Mouse (Mus musculus): Measurements from ENCODE around the gene Ephb1.

DNA sequence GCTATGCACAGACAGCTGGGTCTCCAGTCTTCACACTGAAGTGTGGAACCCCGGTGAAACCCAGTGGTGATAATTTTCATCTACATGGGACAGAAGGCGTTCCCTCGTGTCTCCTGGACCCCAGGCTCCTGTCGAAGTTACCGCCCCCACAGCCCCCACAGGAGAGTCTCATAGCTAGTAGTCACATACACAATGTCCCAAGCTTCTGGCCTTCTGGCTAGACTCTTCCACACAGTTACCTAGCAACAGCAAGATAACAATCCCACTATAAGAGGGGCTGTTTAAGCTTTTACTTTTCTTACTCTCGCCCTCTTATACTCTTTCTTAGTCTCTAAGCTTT lies 81.1 kb downstream of the Ephb1 start:
- TF ChIP-seq GATA1 (IDR thresholded peaks at IDR 0.05; ENCODE audit: borderline replicate concordance, low read length) (no peak), FLI1 (IDR thresholded peaks at IDR 0.05; ENCODE audit: low read length) (no peak)

Data from megakaryocyte, embryonic 14.5 days (primary cell).